Mouse (Mus musculus): ENCODE data around the gene Mesp2.
A peak's percentile ranks its signal among the peaks of the same experiment; 100 is the strongest.

- TF ChIP-seq POLR2A (IDR thresholded peaks at IDR 0.05; ENCODE audit: borderline replicate concordance, low read depth, low read length) (no peak), CTCF (IDR thresholded peaks at IDR 0.05; ENCODE audit: low read depth, low read length) (peak; percentile 73)
These were observed 17.7 kb upstream of the Mesp2 start for GRCm38 (mm10) chr7:79792635-79793421.

Measured in bone marrow macrophage, adult 2 months (primary cell).